Mouse (Mus musculus) thymus, postnatal 36 days (tissue): ENCODE measurements around the gene Adh6a.

Experiments used
- DNase-seq, 2 experiments: peaks; one replicate each; pipeline ENCODE4 v3.0.0; 2022; ENCODE audit warnings: mixed read lengths in 2 of 2

The Adh6a gene

GRCm38 (mm10) chr3:138312965-138313364, at the start of gene Adh6a:
Gene Adh6a (plus strand): TSS chr3:138313286.
- DNase-seq = no peak

- no peak for DNase-seq
Observed at GRCm38 (mm10) chr3:138264648-138265047, 48.4 kb upstream of the Adh6a start.

GRCm38 (mm10) chr3:138270507-138270906, 42.6 kb upstream of the Adh6a start:
- DNase-seq = no peak

- no peak for DNase-seq
Observed at GRCm38 (mm10) chr3:138271297-138271696, 41.8 kb upstream of the Adh6a start.

- no peak for DNase-seq
Observed at GRCm38 (mm10) chr3:138273080-138273479, 40.0 kb upstream of the Adh6a start.

GRCm38 (mm10) chr3:138275100-138275499, 38.0 kb upstream of the Adh6a start:
- no peak for DNase-seq

GRCm38 (mm10) chr3:138282556-138282955, 30.5 kb upstream of the Adh6a start:
- DNase-seq = no peak

GRCm38 (mm10) chr3:138283831-138284230, 29.3 kb upstream of the Adh6a start:
- DNase-seq = no peak

- DNase-seq = no peak
Observed at GRCm38 (mm10) chr3:138285986-138286385, 27.1 kb upstream of the Adh6a start.

GRCm38 (mm10) chr3:138287686-138288085, 25.4 kb upstream of the Adh6a start:
- no peak for DNase-seq

GRCm38 (mm10) chr3:138290672-138291071, 22.4 kb upstream of the Adh6a start:
- DNase-seq = no peak

GRCm38 (mm10) chr3:138291529-138292117, 21.5 kb upstream of the Adh6a start:
- no peak for DNase-seq

- no peak for DNase-seq
Observed at GRCm38 (mm10) chr3:138293298-138293895, 19.7 kb upstream of the Adh6a start.

- DNase-seq = no peak
Observed at GRCm38 (mm10) chr3:138300130-138300529, 13.0 kb upstream of the Adh6a start.

- no peak for DNase-seq
Observed at GRCm38 (mm10) chr3:138302676-138303075, 10.4 kb upstream of the Adh6a start.

- no peak for DNase-seq
Observed at GRCm38 (mm10) chr3:138303771-138304488, 9.2 kb upstream of the Adh6a start.

GRCm38 (mm10) chr3:138304489-138304871, 8.6 kb upstream of the Adh6a start:
- DNase-seq = no peak

GRCm38 (mm10) chr3:138305486-138306289, 7.4 kb upstream of the Adh6a start:
- DNase-seq = no peak

GRCm38 (mm10) chr3:138306290-138306683, 6.8 kb upstream of the Adh6a start:
- no peak for DNase-seq

- no peak for DNase-seq
Observed at GRCm38 (mm10) chr3:138309910-138310309, 3.2 kb upstream of the Adh6a start.

GRCm38 (mm10) chr3:138311015-138311414, 2.1 kb upstream of the Adh6a start:
- no peak for DNase-seq

GRCm38 (mm10) chr3:138316908-138317472, 3.9 kb downstream of the Adh6a start:
- DNase-seq = no peak

- DNase-seq = no peak
Observed at GRCm38 (mm10) chr3:138325001-138325400, 11.9 kb downstream of the Adh6a start.
